Mouse (Mus musculus) urinary bladder, postnatal 14 days (tissue): ENCODE measurements around the gene Plscr4.

Experiments used
- DNase-seq: peaks from one replicate; pipeline ENCODE4 v3.0.0; 2021; ENCODE audit warnings: low spot score

The Plscr4 gene

DNA sequence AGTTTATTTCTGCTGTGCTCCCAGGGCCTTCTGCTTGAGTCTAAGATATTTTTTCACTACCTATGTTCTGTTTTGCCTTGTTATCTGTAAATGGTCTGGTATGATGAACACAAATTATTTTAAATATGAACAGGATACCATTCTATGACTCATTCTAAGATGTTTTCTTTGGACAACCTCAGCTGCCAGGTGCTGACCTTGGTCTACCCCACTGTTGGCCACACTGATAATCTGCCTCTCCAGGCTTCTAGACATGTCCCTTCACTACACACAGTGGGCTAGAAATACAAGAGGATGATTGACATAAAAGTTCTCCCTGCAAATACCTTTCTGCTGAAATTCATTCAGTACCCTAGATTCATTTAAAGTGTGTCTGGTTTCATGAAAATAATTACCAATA, 54.5 kb downstream of the Plscr4 start:
- no peak for DNase-seq

DNA sequence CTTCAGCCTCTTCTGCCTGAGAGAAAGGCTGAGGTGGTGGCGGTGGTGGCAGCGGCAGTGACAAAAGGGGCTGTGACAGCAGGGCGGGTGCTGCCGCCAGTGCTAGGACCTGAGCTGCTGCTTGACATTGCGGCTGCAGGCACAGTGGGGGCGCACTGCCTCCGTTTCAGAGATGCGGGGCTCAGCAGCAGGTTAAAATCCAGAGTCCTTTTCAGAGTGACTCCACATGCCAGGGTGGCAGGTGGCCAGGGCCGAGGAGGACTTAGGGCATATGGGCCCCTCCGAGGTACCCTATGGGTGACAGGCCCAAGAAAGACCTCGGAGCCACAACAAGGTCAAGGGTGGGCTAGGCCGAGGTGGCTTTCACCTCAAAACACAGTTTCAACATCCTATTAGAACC, 59.9 kb downstream of the Plscr4 start:
- no peak for DNase-seq

DNA sequence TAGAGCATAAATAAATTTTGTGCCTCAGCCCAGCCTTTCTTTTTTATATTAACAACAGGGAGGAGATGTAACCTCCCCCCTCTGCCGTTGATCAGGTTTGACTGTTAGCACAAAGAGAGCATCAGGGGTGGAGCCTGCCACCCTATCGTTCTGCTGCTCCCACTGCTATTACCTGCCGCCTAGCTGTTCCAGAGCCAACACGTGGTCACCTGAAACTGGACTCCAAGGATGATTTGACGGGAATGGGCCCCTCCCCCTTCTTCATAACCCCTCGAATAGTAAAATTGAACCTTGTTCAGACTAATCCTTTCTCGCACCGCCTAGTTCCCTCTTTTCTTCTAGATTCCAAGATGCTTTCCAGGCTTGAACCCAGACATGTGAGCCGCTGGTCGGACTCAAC, 63.6 kb downstream of the Plscr4 start:
- DNase-seq, result no peak

DNA sequence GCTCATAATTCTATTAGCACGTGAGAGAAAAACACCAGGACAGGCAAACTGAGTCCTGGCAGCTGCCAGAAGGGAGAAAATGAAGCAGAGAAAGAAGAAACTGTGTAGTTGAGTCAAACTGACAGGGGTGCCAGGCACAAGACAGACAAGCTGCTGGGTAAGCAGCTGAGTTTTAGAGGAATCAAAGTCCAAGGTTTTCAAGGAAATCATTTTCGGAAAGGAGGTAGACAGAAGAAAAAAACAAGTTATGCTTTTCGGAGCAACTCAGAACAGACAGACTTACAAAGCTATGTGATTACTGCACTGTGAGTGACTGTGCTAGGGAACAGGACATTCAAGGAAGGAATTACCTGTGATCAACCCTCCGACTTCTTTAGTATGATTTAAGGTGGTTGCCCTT, 67.3 kb downstream of the Plscr4 start:
- DNase-seq, result no peak

DNA sequence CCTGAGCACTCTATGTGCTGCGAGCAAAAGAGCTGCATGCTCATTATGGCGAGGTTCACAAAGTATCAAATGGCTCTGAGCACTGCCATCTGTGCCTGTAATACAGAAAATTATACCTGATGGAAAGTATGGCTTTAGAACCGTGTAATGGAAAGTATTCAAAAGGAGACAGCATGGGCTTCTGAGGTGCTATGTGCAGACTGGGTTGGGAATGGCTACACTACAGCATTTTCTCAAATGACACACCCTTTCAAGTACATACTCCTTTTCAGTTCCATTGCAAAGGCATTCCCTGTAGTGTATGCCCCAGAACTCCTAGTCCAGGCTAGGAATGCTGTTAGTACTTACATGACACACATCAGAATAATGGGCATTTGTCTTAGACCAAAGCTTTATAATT, 72.9 kb downstream of the Plscr4 start:
- no peak for DNase-seq

DNA sequence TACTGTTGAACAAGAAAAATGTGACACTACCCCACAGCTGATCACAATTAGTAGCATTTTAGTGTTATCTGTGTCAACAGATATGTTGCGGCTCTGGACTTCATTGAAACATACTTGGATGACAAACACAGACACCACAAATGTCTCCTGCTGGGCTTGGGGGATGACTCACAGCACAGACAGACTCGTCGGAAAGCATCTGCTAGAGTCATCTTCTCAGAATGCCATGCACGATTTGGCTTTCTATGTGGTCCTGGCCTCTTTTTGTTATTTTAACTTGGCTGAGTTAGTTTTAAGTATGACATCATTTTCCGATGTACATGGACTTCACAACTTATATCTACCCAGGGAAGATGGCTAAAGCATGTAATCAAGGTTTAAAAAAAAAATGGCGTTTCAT, 80.6 kb downstream of the Plscr4 start:
- no peak for DNase-seq

DNA sequence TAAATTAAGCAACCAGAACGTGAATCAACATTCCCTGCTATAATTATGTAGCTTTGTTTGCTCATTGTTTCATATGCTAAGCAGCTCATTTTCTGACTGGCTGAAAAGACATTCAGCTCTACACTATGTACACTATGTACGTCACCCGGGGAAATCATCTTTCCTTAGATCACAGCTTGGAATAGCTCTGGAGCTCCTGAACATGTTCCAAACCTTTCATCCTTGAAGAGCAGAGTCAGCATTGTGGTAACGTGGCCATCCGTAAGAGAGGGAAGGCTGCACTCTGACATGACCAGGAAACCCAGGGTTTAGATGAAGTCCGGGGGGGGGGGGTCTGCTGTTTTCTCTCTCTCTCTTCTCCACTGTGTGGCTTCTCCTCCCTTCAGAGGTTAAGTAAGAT, 81.0 kb downstream of the Plscr4 start:
- no peak for DNase-seq
